Mouse (Mus musculus): Measurements from ENCODE around the gene Panx2.
A peak's percentile ranks its signal among the peaks of the same experiment; 100 is the strongest.

Panx2 gene

DNA sequence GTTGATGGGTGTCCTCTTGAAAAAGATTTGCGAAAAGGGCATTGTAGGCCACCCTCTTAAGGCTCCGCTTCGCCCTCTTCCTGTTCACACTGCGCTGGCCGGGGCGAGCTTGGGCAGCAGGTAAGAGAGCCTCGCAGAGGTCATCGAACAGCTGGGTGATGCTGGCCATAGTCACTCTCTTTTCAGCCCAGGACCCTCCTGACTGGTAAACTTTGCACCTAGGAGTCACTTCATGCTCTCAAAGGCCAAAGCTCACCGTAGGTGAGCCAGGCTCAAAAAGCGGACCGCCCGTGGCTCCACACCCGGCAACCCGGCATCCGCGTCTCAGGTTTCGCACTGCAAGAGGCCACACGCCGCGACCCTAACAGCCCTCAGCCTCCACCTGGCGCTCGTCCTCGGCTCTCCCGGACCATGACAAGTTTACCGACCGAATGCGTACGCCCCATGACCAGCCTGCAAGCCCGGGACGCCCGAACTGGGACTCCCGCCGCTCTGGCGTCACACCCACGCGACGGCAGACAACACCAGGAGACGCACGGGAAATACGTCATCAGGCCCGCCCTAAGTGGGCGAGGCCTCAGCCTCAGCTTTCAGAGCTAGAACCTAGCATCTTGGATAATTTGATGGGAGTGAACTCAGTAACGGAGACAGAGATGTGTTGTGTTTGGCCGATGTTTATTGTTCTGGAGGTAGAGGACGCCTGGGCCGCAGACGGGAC is 63.3 kb downstream of the Panx2 start, which contains the start of gene Tubgcp6:
Gene Tubgcp6 (minus strand): TSS at position 464 of the 718 bp plus-strand sequence.
- peak; percentile 95 for DNase-seq (ENCODE audit: low read depth, low spot score)
